Mouse (Mus musculus) ovary, adult 18-20 months (tissue): Measurements from ENCODE around the gene Poc1b.
A peak's percentile ranks its signal among the peaks of the same experiment; 100 is the strongest.

Experiments
- DNase-seq: peaks from one replicate; pipeline ENCODE4 v3.0.0; 2022; ENCODE audit warnings: low spot score, mixed read lengths

Poc1b gene

GRCm38 (mm10) chr10:99106703-99107631 lies at the start of gene Poc1b:
Gene Poc1b, plus strand, starts transcription at chr10:99107036.
- peak; percentile 71 for DNase-seq

GRCm38 (mm10) chr10:99060588-99060987 lies 46.2 kb upstream of the Poc1b start:
- no peak for DNase-seq

- DNase-seq = no peak
Measured at GRCm38 (mm10) chr10:99061418-99061817, 45.4 kb upstream of the Poc1b start.

GRCm38 (mm10) chr10:99062546-99062945 lies 44.3 kb upstream of the Poc1b start:
- no peak for DNase-seq

GRCm38 (mm10) chr10:99076113-99076895 lies 30.5 kb upstream of the Poc1b start:
- DNase-seq = no peak

GRCm38 (mm10) chr10:99078621-99079020 lies 28.2 kb upstream of the Poc1b start:
- no peak for DNase-seq

GRCm38 (mm10) chr10:99081569-99081990 lies 25.3 kb upstream of the Poc1b start:
- no peak for DNase-seq

- peak; percentile 19 for DNase-seq
Measured at GRCm38 (mm10) chr10:99083431-99084003, 23.3 kb upstream of the Poc1b start.

GRCm38 (mm10) chr10:99084397-99085239 lies 22.2 kb upstream of the Poc1b start:
- DNase-seq = peak; percentile 55

- no peak for DNase-seq
Measured at GRCm38 (mm10) chr10:99085240-99085587, 21.6 kb upstream of the Poc1b start.

GRCm38 (mm10) chr10:99086029-99086428 lies 20.8 kb upstream of the Poc1b start:
- no peak for DNase-seq

GRCm38 (mm10) chr10:99089906-99090305 lies 16.9 kb upstream of the Poc1b start:
- DNase-seq = no peak

GRCm38 (mm10) chr10:99093364-99093763 lies 13.5 kb upstream of the Poc1b start:
- DNase-seq = no peak

GRCm38 (mm10) chr10:99095114-99095513 lies 11.7 kb upstream of the Poc1b start:
- DNase-seq = no peak

- no peak for DNase-seq
Measured at GRCm38 (mm10) chr10:99097374-99097773, 9.5 kb upstream of the Poc1b start.

- no peak for DNase-seq
Measured at GRCm38 (mm10) chr10:99105522-99105921, 1.3 kb upstream of the Poc1b start.

- DNase-seq = no peak
Measured at GRCm38 (mm10) chr10:99106311-99106702, 529 bp upstream of the Poc1b start.

- peak; percentile 76 for DNase-seq
Measured at GRCm38 (mm10) chr10:99107964-99108363, 1.1 kb downstream of the Poc1b start, which contains the start of gene Galnt4. Gene Galnt4, plus strand, starts transcription at chr10:99108159.

- DNase-seq = no peak
Measured at GRCm38 (mm10) chr10:99108431-99108982, 1.7 kb downstream of the Poc1b start.

GRCm38 (mm10) chr10:99113533-99113932 lies 6.7 kb downstream of the Poc1b start:
- no peak for DNase-seq

GRCm38 (mm10) chr10:99114295-99114694 lies 7.5 kb downstream of the Poc1b start:
- DNase-seq = no peak
